14 mouse cellular contexts compared by ENCODE assay signal in the genomic region with DNA sequence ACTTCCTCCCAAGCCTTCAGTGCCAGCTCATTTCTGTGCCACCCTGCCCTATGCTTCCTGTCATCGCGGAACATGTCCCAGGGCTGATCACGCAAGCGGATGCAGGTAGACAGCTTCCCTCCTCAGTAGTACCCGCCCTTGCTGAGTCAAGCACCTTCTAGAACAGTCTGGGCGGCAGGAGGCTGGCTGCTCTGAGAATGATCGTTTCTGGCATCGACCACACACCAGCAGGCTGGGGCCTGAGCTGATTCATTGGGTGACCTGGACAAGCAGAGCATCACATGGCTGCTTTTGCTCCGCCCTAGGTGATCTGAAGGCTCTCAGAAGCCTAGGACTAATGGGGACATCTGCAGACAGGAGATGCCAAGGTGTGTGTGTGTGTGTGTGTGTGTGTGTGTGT. TPM values are rescaled to one million over a fixed set of nuclear protein-coding genes. Genes with fewer than 3 reads are reported as not detected.
DNase-seq lines count a peak whose midpoint lies in the region; ATAC-seq and TF ChIP-seq lines count a peak whose summit lies in the region.
"Had no signal": no experiment of that assay in that cellular context is flagged by ENCODE, and none has a peak within 500 bp of the region (broad histone marks: within the 10 kb centered on the region; RNA-seq: fewer than 3 reads in every experiment).

No protein-coding gene starts in this region.

- H3K36me3 ChIP-seq in thymus, adult 2 months (ENCODE audit: control insufficient read depth, insufficient read depth, low read length) = no peaks in the 10 kb centered on the region
- H3K36me3 ChIP-seq in hindbrain, embryonic 16.5 days (ENCODE audit: control insufficient read depth, insufficient read depth, low read length) = no peaks in the 10 kb centered on the region
- H3K36me3 ChIP-seq: hindbrain, embryonic 12.5 days; neural tube, embryonic 13.5 days had no signal

- H3K4me2 ChIP-seq in hindbrain, embryonic 16.5 days (ENCODE audit: low read length) = no peak overlapping the region
- H3K4me2 ChIP-seq: hindbrain, embryonic 12.5 days; neural tube, embryonic 13.5 days had no signal

- no peak for ATAC-seq in cerebellum, adult (ENCODE audit: insufficient number of reproducible peaks, low FRiP score, low TSS enrichment)
- ATAC-seq in CD4-positive, CD25-positive, alpha-beta regulatory T cell, adult 4 months = peak; percentile 85
- ATAC-seq in hindbrain, embryonic 16.5 days = no peak

- no peaks in the 10 kb centered on the region for H3K9me3 ChIP-seq in hindbrain, embryonic 16.5 days (ENCODE audit: control insufficient read depth, low read length)
- H3K9me3 ChIP-seq: hindbrain, embryonic 12.5 days; neural tube, embryonic 13.5 days had no signal

- H3K4me1 ChIP-seq in thymus, adult 2 months (replicated peaks; ENCODE audit: control insufficient read depth, insufficient read depth, low read length) = peaks cover 46% of the 10 kb centered on the region
- peaks cover 8% of the 10 kb centered on the region; the same call in 1 of the 2 replicates for H3K4me1 ChIP-seq in hindbrain, embryonic 16.5 days (ENCODE audit: control insufficient read depth, insufficient read depth, low read depth, low read length)

- intact Hi-C loops in left cerebral cortex, postnatal 4 days (cut with DNase I) = no loop called here

- H3K27me3 ChIP-seq in thymus, adult 2 months (ENCODE audit: control insufficient read depth, insufficient read depth, low read length) = peaks cover 6% of the 10 kb centered on the region; the same call in 1 of the 2 replicates
- H3K27me3 ChIP-seq in hindbrain, embryonic 16.5 days (replicated peaks; ENCODE audit: control insufficient read depth, insufficient read depth, low read length) = no peaks in the 10 kb centered on the region

- TF ChIP-seq CTCF in thymus, adult 2 months (IDR thresholded peaks at IDR 0.05; ENCODE audit: borderline replicate concordance, control insufficient read depth, extremely low read depth, insufficient read depth, low read length, poor library complexity) = no peak

- peak; percentile 56 to 72 for DNase-seq in cerebellum, adult 18-20 months
- DNase-seq in cerebellum, postnatal 25 days = peak; percentile 51 to 62
- peak; percentile 67 for DNase-seq in thymus, adult 2 months
- no peak for DNase-seq in frontal cortex, adult 2 months (ENCODE audit: extremely low spot score in 1 of 2, low spot score in 1 of 2)
- no peak for DNase-seq in left cerebral cortex, postnatal 4 days
- DNase-seq: embryo, embryonic 11 days; kidney, postnatal 14 days; midbrain, embryonic 14.5 days had no signal

- H3K4me3 ChIP-seq in thymus, adult 2 months (ENCODE audit: control insufficient read depth, insufficient read depth, low read length) = no peak overlapping the region
- no peak overlapping the region for H3K4me3 ChIP-seq in hindbrain, embryonic 16.5 days (ENCODE audit: low read length)
- H3K4me3 ChIP-seq: hindbrain, embryonic 12.5 days; neural tube, embryonic 13.5 days had no signal

- H3K27ac ChIP-seq in thymus, adult 2 months (ENCODE audit: control insufficient read depth, insufficient read depth, low read length) = no peak overlapping the region
- H3K27ac ChIP-seq in hindbrain, embryonic 16.5 days (ENCODE audit: low read depth, low read length) = no peak overlapping the region
- H3K27ac ChIP-seq: hindbrain, embryonic 12.5 days; neural tube, embryonic 13.5 days; stomach, postnatal 0 days had no signal

- 64% methylated on average over 9 of the region's 9 CpGs for WGBS in thymus, adult 2 months
- WGBS in hindbrain, embryonic 16.5 days = 87% methylated on average over 9 of the region's 9 CpGs

- H3K9ac ChIP-seq in hindbrain, embryonic 16.5 days (ENCODE audit: low read depth, low read length) = no peak overlapping the region
- H3K9ac ChIP-seq: hindbrain, embryonic 12.5 days; neural tube, embryonic 13.5 days had no signal

- TF ChIP-seq POLR2A in thymus, adult 2 months (IDR thresholded peaks at IDR 0.05; ENCODE audit: control insufficient read depth, extremely low read depth, insufficient read depth, low read length, poor library complexity) = no peak

RNA-seq across cellular contexts. Expression of a gene that starts 4.2 kb away (rescaled TPM):
- 100 to 1,000 TPM in 1 of 2 experiments, 10 to 100 TPM in 1; 51.7 to 101 TPM for polyA plus RNA-seq in CD4-positive, CD25-positive, alpha-beta regulatory T cell, adult 4 months (2017; shearing (Covaris generic))
- 21.8 and 25.2 TPM in 2 replicates for polyA plus RNA-seq in thymus, adult 2 months (2012; rRNA removed)
- polyA plus RNA-seq in frontal cortex, adult 2 months (2012; rRNA removed) = 5.4 TPM in 2 replicates
- 1 to 10 TPM; 5.3 to 6.7 TPM for total RNA-seq in left cerebral cortex, postnatal 4 days (2021)
- polyA plus RNA-seq in hindbrain, embryonic 16.5 days (2015; fragmentation: Nextera tagmentation; extraction: Ambion mirVana) = 6.3 and 6.8 TPM in 2 replicates

Comparison
In these comparisons a context has a peak if more than half of its experiments do, and no peak if none do; other contexts are left out.
1. DNase-seq: peak in cerebellum, adult 18-20 months (2 of 2), cerebellum, postnatal 25 days (2 of 2) and thymus, adult 2 months (single experiment); none in frontal cortex, adult 2 months (0 of 2) and left cerebral cortex, postnatal 4 days (single experiment).